Mouse (Mus musculus) liver (tissue): ENCODE results near the gene Gm6401.
"Not testable (repeated sequence)": the region's sequence is repeated elsewhere in the genome, so short reads cannot be mapped to it uniquely, and the experiment has no call there.

ENCODE experiments used
- DNase-seq: peaks from one replicate; pipeline ENCODE4 v3.0.0-alpha.2; 2020; ENCODE audit warnings: mixed read lengths

Gene Gm6401

GRCm38 (mm10) chr14:41967827-41968226 is at the start of gene Gm6401:
Gene Gm6401 (minus strand): TSS chr14:41967927.
- not testable (repeated sequence) for DNase-seq

- not testable (repeated sequence) for DNase-seq
These were observed 15.5 kb upstream of the Gm6401 start, which contains the start of gene Gm3543 for GRCm38 (mm10) chr14:41983225-41983624. Gene Gm3543 (minus strand): TSS chr14:41983325.

GRCm38 (mm10) chr14:41968596-41968995 is 869 bp upstream of the Gm6401 start:
- DNase-seq = not testable (repeated sequence)

DNA sequence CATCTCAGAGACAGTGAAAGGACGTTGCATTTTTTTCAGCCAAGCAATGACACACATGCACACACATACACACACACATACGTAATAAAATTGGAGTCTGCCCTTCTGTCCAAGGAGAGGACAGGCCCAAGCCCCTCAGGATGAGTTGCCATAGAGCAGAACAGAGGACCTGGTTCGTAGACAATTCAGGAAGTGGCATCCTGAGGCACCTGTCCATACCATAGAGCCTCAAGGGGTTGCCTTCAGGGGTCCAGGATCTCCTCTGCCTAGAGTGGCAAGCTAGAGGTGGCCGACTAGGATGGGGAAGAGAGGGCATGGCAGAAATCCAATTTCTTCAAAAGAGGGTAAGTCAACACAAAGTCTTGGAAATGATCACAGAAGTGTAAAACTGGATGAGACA is 3.6 kb downstream of the Gm6401 start:
- DNase-seq = not testable (repeated sequence)

DNA sequence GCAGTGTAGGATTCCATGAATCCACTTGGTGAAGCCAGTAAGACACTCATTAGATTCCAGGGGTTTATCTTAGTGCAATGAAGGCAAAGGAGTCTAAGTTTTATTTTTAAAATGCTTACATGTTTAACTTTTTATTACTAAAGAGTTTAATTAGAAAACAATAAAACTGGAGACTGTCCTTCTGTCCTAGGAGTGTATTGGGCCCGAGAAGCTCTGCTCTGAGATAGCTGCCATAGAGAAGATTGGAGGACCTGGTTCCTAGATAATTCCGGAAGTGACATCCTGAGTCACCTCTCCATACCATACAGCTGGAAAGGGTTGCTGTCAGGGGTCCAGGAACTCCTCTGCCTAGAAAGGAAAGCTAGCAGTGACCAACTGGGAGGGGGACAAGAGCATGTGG is 24.0 kb downstream of the Gm6401 start, which contains the start of gene 1700024B05Rik:
TSS of gene 1700024B05Rik (plus strand) at position 301 of the 400 bp plus-strand sequence.
- DNase-seq = not testable (repeated sequence)

DNA sequence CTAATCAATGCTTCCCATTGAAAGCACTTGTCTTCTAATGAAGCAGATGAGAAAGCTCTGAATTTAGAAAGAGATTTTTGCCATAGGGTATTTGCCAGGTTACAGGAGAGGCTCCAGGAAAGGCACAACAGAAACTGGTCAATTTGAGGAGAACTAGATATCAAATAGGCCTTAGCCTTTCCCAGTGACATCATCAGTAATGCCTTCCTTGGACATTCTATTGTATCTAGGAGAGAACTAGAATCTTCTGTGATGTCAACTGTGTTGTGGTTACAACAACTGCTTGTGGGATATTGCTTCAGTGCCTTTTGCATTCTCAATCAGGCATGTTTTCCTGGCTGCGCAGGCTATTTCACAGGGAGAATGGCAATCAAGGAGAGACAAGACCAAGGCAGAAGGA is 43.1 kb downstream of the Gm6401 start, which contains the start of gene 1700049E17Rik1:
TSS of gene 1700049E17Rik1 (plus strand) at position 301 of the 400 bp plus-strand sequence.
- not testable (repeated sequence) for DNase-seq
